ENCODE assay signal across 9 mouse cellular contexts in genomic region chr11:94979462-94980179, GRCm38 (mm10). TPM values are rescaled to one million over a fixed set of nuclear protein-coding genes. Genes with fewer than 3 reads are reported as not detected.
A peak's percentile ranks its signal among the peaks of the same experiment; 100 is the strongest.
DNase-seq lines count a peak whose midpoint lies in the region; ATAC-seq lines count a peak whose summit lies in the region.
"Had no signal": no experiment of that assay in that cellular context is flagged by ENCODE, and none has a peak within 500 bp of the region (broad histone marks: within the 10 kb centered on the region; RNA-seq: fewer than 3 reads in every experiment).

No protein-coding gene starts in this region.

- ATAC-seq in heart, embryonic 16.5 days (replicated peaks; ENCODE audit: extremely low read depth, insufficient read depth, low FRiP score): no peak
- ATAC-seq in hindbrain, embryonic 11.5 days (ENCODE audit: low FRiP score): peak; percentile 29; the same call in 1 of the 2 replicates
- ATAC-seq in megakaryocyte-erythroid progenitor cell, adult 5-6 weeks (replicated peaks; ENCODE audit: low FRiP score, low TSS enrichment, poor library complexity, severe bottlenecking): peak; percentile 64

- H3K9ac ChIP-seq in heart, embryonic 16.5 days (ENCODE audit: low read length): peak overlapping the region; percentile 6; the same call in 1 of the 2 replicates
- peak overlapping the region; percentile 54; the same call in 1 of the 2 replicates for H3K9ac ChIP-seq in hindbrain, embryonic 11.5 days (ENCODE audit: low read depth, low read length)

- peak overlapping the region; percentile 59 for H3K4me2 ChIP-seq in heart, embryonic 16.5 days (ENCODE audit: low read depth, low read length)
- peak overlapping the region; percentile 25; the same call in 1 of the 2 replicates for H3K4me2 ChIP-seq in hindbrain, embryonic 11.5 days (replicated peaks; ENCODE audit: low read depth, low read length)

- no peaks in the 10 kb centered on the region for H3K36me3 ChIP-seq in heart, embryonic 16.5 days (ENCODE audit: control insufficient read depth, insufficient read depth)
- H3K36me3 ChIP-seq in embryonic facial prominence, embryonic 10.5 days (replicated peaks): no peaks in the 10 kb centered on the region
- H3K36me3 ChIP-seq in hindbrain, embryonic 11.5 days (ENCODE audit: control insufficient read depth, insufficient read depth, low read length): no peaks in the 10 kb centered on the region

- no peaks in the 10 kb centered on the region for H3K27me3 ChIP-seq in heart, embryonic 16.5 days (ENCODE audit: control insufficient read depth, insufficient read depth, low read length)
- no peaks in the 10 kb centered on the region for H3K27me3 ChIP-seq in embryonic facial prominence, embryonic 10.5 days (replicated peaks; ENCODE audit: low read depth, poor library complexity, severe bottlenecking)
- H3K27me3 ChIP-seq in hindbrain, embryonic 11.5 days (ENCODE audit: control insufficient read depth, insufficient read depth, low read length): no peaks in the 10 kb centered on the region

- WGBS in heart, embryonic 16.5 days: 74% methylated on average over 11 of the region's 11 CpGs
- 78% methylated on average over 11 of the region's 11 CpGs for WGBS in embryonic facial prominence, embryonic 10.5 days
- WGBS in hindbrain, embryonic 11.5 days: 76% methylated on average over 11 of the region's 11 CpGs

- DNase-seq in heart, adult 18-20 months: no peak
- no peak for DNase-seq in embryonic facial prominence, embryonic 10.5 days (ENCODE audit: low spot score)
- DNase-seq in hindbrain, embryonic 11.5 days (ENCODE audit: low spot score): no peak
- DNase-seq in adrenal gland, postnatal 4 days (ENCODE audit: low spot score in 2 of 2): no peak
- no peak for DNase-seq in gastrocnemius, postnatal 10 days
- DNase-seq in natural killer cell, adult 2 months (ENCODE audit: low spot score in 2 of 2): no peak

- H3K4me1 ChIP-seq in heart, embryonic 16.5 days (ENCODE audit: control insufficient read depth, insufficient read depth, low read length): peaks cover 28% of the 10 kb centered on the region
- peaks cover 16% of the 10 kb centered on the region for H3K4me1 ChIP-seq in embryonic facial prominence, embryonic 10.5 days
- H3K4me1 ChIP-seq in hindbrain, embryonic 11.5 days (replicated peaks; ENCODE audit: control insufficient read depth, insufficient read depth, low read length): no peaks in the 10 kb centered on the region; the same call in 1 of the 2 replicates

- H3K27ac ChIP-seq in heart, embryonic 16.5 days (ENCODE audit: low read length): peak overlapping the region; percentile 1; the same call in 1 of the 2 replicates
- peak overlapping the region; percentile 87 for H3K27ac ChIP-seq in embryonic facial prominence, embryonic 10.5 days (replicated peaks)
- H3K27ac ChIP-seq in hindbrain, embryonic 11.5 days (ENCODE audit: low read depth, low read length): peak overlapping the region; percentile 4; the same call in 1 of the 2 replicates

- peak overlapping the region; percentile 33; the same call in 1 of the 2 replicates for H3K4me3 ChIP-seq in heart, embryonic 16.5 days (ENCODE audit: low read length)
- H3K4me3 ChIP-seq in embryonic facial prominence, embryonic 10.5 days: peak overlapping the region; percentile 51
- no peak overlapping the region for H3K4me3 ChIP-seq in hindbrain, embryonic 11.5 days (ENCODE audit: low read depth, low read length)

- no peaks in the 10 kb centered on the region for H3K9me3 ChIP-seq in heart, embryonic 16.5 days (replicated peaks; ENCODE audit: control insufficient read depth, low read length)
- H3K9me3 ChIP-seq in embryonic facial prominence, embryonic 10.5 days: no peaks in the 10 kb centered on the region
- H3K9me3 ChIP-seq in hindbrain, embryonic 11.5 days (ENCODE audit: control insufficient read depth, low read length): no peaks in the 10 kb centered on the region

RNA-seq across cellular contexts. Expression of gene Sgca, which starts 3.5 kb away (rescaled TPM):
- polyA plus RNA-seq in heart, embryonic 16.5 days (2015; fragmentation: Nextera tagmentation; extraction: Ambion mirVana): 27.9 and 29.4 TPM in 2 replicates
- 100 to 1,000 TPM; 182 to 184 TPM for total RNA-seq in heart, adult 18-20 months (2021)
- 0.17 TPM in 1 of 2 replicates, not detected in the other for polyA plus RNA-seq in embryonic facial prominence, embryonic 10.5 days (2016; fragmentation: Nextera tagmentation; extraction: Ambion mirVana)
- 0.11 and 0.29 TPM in 2 replicates for polyA plus RNA-seq in hindbrain, embryonic 11.5 days (2014; fragmentation: Nextera tagmentation; extraction: Ambion mirVana)
- not detected in 2 replicates for total RNA-seq in megakaryocyte-erythroid progenitor cell, adult 5-6 weeks (2014; fragmentation: Nextera tagmentation)
- total RNA-seq in megakaryocyte-erythroid progenitor cell, adult 5-6 weeks (2017): not detected in 2 replicates
- total RNA-seq in adrenal gland, postnatal 4 days (2021): 1 to 10 TPM; 2.8 to 3.9 TPM
- 100 to 1,000 TPM; 185 to 194 TPM for total RNA-seq in gastrocnemius, postnatal 10 days (2021)

RNA-seq across cellular contexts. Expression of gene Ppp1r9b, which starts 11.2 kb away (rescaled TPM):
- 5.8 and 6.4 TPM in 2 replicates for polyA plus RNA-seq in heart, embryonic 16.5 days (2015; fragmentation: Nextera tagmentation; extraction: Ambion mirVana)
- 10 to 100 TPM; 44.8 to 47.2 TPM for total RNA-seq in heart, adult 18-20 months (2021)
- polyA plus RNA-seq in embryonic facial prominence, embryonic 10.5 days (2016; fragmentation: Nextera tagmentation; extraction: Ambion mirVana): 8.3 and 9.4 TPM in 2 replicates
- polyA plus RNA-seq in hindbrain, embryonic 11.5 days (2014; fragmentation: Nextera tagmentation; extraction: Ambion mirVana): 12.4 and 16.2 TPM in 2 replicates
- 121 and 137 TPM in 2 replicates for total RNA-seq in megakaryocyte-erythroid progenitor cell, adult 5-6 weeks (2014; fragmentation: Nextera tagmentation)
- 174 and 229 TPM in 2 replicates for total RNA-seq in megakaryocyte-erythroid progenitor cell, adult 5-6 weeks (2017)
- 100 to 1,000 TPM; 108 to 113 TPM for total RNA-seq in adrenal gland, postnatal 4 days (2021)
- total RNA-seq in gastrocnemius, postnatal 10 days (2021): 10 to 100 TPM; 46.8 to 54.9 TPM

RNA-seq across cellular contexts. Expression of gene Hils1, which starts 12.2 kb away (rescaled TPM):
- polyA plus RNA-seq in heart, embryonic 16.5 days (2015; fragmentation: Nextera tagmentation; extraction: Ambion mirVana): 0.33 TPM in 1 of 2 replicates, not detected in the other
- total RNA-seq in heart, adult 18-20 months (2021): not detected
- polyA plus RNA-seq in embryonic facial prominence, embryonic 10.5 days (2016; fragmentation: Nextera tagmentation; extraction: Ambion mirVana): not detected in 2 replicates
- polyA plus RNA-seq in hindbrain, embryonic 11.5 days (2014; fragmentation: Nextera tagmentation; extraction: Ambion mirVana): not detected in 2 replicates
- not detected in 2 replicates for total RNA-seq in megakaryocyte-erythroid progenitor cell, adult 5-6 weeks (2014; fragmentation: Nextera tagmentation)
- not detected in 2 replicates for total RNA-seq in megakaryocyte-erythroid progenitor cell, adult 5-6 weeks (2017)
- not detected for total RNA-seq in adrenal gland, postnatal 4 days (2021)
- not detected for total RNA-seq in gastrocnemius, postnatal 10 days (2021)
- total RNA-seq: layer of hippocampus, postnatal 14 days had no signal

RNA-seq across cellular contexts. Expression of gene Samd14, which starts 30.1 kb away (rescaled TPM):
- polyA plus RNA-seq in heart, embryonic 16.5 days (2015; fragmentation: Nextera tagmentation; extraction: Ambion mirVana): 8.6 and 9.0 TPM in 2 replicates
- 1 to 10 TPM; 1.1 to 1.9 TPM for total RNA-seq in heart, adult 18-20 months (2021)
- 35.5 and 42.5 TPM in 2 replicates for polyA plus RNA-seq in embryonic facial prominence, embryonic 10.5 days (2016; fragmentation: Nextera tagmentation; extraction: Ambion mirVana)
- polyA plus RNA-seq in hindbrain, embryonic 11.5 days (2014; fragmentation: Nextera tagmentation; extraction: Ambion mirVana): 46.1 and 47.6 TPM in 2 replicates
- 69.9 and 89.1 TPM in 2 replicates for total RNA-seq in megakaryocyte-erythroid progenitor cell, adult 5-6 weeks (2014; fragmentation: Nextera tagmentation)
- 29.0 and 30.8 TPM in 2 replicates for total RNA-seq in megakaryocyte-erythroid progenitor cell, adult 5-6 weeks (2017)
- total RNA-seq in adrenal gland, postnatal 4 days (2021): 10 to 100 TPM; 16.2 to 22.5 TPM
- total RNA-seq in gastrocnemius, postnatal 10 days (2021): 1 to 10 TPM; 3.5 to 6.1 TPM

RNA-seq across cellular contexts. Expression of gene Col1a1, which starts 43.6 kb away (rescaled TPM):
- polyA plus RNA-seq in heart, embryonic 16.5 days (2015; fragmentation: Nextera tagmentation; extraction: Ambion mirVana): 669 and 799 TPM in 2 replicates
- 10 to 100 TPM; 43.0 to 53.3 TPM for total RNA-seq in heart, adult 18-20 months (2021)
- polyA plus RNA-seq in embryonic facial prominence, embryonic 10.5 days (2016; fragmentation: Nextera tagmentation; extraction: Ambion mirVana): 61.5 and 88.8 TPM in 2 replicates
- 122 and 135 TPM in 2 replicates for polyA plus RNA-seq in hindbrain, embryonic 11.5 days (2014; fragmentation: Nextera tagmentation; extraction: Ambion mirVana)
- total RNA-seq in megakaryocyte-erythroid progenitor cell, adult 5-6 weeks (2014; fragmentation: Nextera tagmentation): not detected in 2 replicates
- total RNA-seq in megakaryocyte-erythroid progenitor cell, adult 5-6 weeks (2017): not detected in 2 replicates
- 1,000 to 10,000 TPM in 1 of 2 experiments, 100 to 1,000 TPM in 1; 890 to 1,096 TPM for total RNA-seq in adrenal gland, postnatal 4 days (2021)
- 1,000 to 10,000 TPM; 5,070 to 7,999 TPM for total RNA-seq in gastrocnemius, postnatal 10 days (2021)

Comparison
In these comparisons a context has a peak if more than half of its experiments do, and no peak if none do; other contexts are left out.
1. H3K27ac ChIP-seq: peak in every context shown above with its lines; median percentile 87 in embryonic facial prominence, embryonic 10.5 days; 4 in hindbrain, embryonic 11.5 days; 1 in heart, embryonic 16.5 days.
2. RNA of gene Sgca, which starts 3.5 kb away (total RNA-seq): 185 to 194 TPM in gastrocnemius, postnatal 10 days and 182 to 184 TPM in heart, adult 18-20 months; 2.8 to 3.9 TPM in adrenal gland, postnatal 4 days and not detected in megakaryocyte-erythroid progenitor cell, adult 5-6 weeks; every median in the first group is over 10 times any median in the second.